8 mouse cellular contexts compared by ENCODE assay signal in the genomic region with DNA sequence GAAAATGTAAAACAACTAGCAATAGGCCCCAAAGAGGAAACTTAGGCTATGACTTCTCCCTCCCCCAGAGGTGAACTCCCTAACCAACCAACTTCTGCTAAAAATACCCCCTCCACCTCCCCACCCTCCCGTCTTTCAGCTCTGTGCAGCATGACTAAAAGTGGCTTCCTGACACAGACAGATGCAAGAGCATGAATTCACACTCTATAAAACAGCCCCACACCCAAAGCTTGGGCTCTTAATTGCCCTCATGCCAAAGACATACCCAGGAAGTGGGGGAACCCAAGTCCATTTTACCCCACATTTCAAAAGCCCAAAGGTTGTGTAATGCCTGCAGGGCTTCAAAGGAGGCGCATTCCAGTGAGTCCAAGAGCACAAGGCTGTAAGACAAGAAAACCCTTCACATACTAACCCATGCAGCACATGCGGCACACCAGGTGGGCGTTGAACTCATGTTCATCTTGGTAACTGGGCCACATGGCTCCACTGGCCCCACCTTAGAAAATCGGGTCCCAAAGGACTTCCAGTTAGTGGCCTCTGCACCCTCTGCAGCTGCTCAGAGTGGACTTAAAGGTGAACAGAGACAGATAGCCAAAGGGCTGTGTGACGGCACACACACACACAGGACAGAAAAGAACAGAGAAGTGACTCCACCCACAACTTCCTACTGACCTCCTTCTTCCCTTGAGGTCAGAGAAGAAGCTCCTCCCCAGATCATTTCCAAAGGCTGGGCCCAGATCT.
A peak's percentile ranks its signal among the peaks of the same experiment; 100 is the strongest.
DNase-seq lines count a peak whose midpoint lies in the region; ATAC-seq and TF ChIP-seq lines count a peak whose summit lies in the region.

No protein-coding gene starts in this region.

- no peak for TF ChIP-seq CTCF in forebrain, postnatal 0 days (IDR thresholded peaks at IDR 0.05; ENCODE audit: low read depth)

- no peak overlapping the region for H3K9ac ChIP-seq in forebrain, postnatal 0 days

- H3K9me3 ChIP-seq in forebrain, postnatal 0 days (ENCODE audit: low read length), result no peaks in the 10 kb centered on the region

- WGBS in forebrain, postnatal 0 days, result 86% methylated on average over 6 of the region's 6 CpGs

- H3K27ac ChIP-seq in forebrain, postnatal 0 days (ENCODE audit: low read depth, low read length), result no peak overlapping the region

- intact Hi-C loops in heart, postnatal 36 days (cut with DNase I), result no loop called here

- no peak overlapping the region for H3K4me3 ChIP-seq in forebrain, postnatal 0 days (ENCODE audit: low read depth, low read length)

- peak; percentile 91 for ATAC-seq in activated CD4-positive, CD25-positive, alpha-beta regulatory T cell, adult 4 months
- peak; percentile 49; the same call in 1 of the 2 replicates for ATAC-seq in megakaryocyte-erythroid progenitor cell, adult 5-6 weeks (replicated peaks; ENCODE audit: low FRiP score, low TSS enrichment, poor library complexity, severe bottlenecking)
- ATAC-seq in forebrain, postnatal 0 days, result no peak

- H3K36me3 ChIP-seq in forebrain, postnatal 0 days (ENCODE audit: insufficient read depth), result no peaks in the 10 kb centered on the region

- H3K27me3 ChIP-seq in forebrain, postnatal 0 days (ENCODE audit: insufficient read depth, low read length), result no peaks in the 10 kb centered on the region

- no peak overlapping the region for H3K4me2 ChIP-seq in forebrain, postnatal 0 days (ENCODE audit: low read depth)

- no peaks in the 10 kb centered on the region for H3K4me1 ChIP-seq in forebrain, postnatal 0 days (ENCODE audit: insufficient read depth)

- DNase-seq in adrenal gland, postnatal 14 days, result peak; percentile 14
- no peak for DNase-seq in adrenal gland, adult 8-10 months
- peak; percentile 29 to 42 for DNase-seq in heart, postnatal 36 days
- DNase-seq in cerebellum, postnatal 25 days, result no peak
- DNase-seq in gastrocnemius, postnatal 4 days (ENCODE audit: low spot score in 2 of 2), result no peak
- DNase-seq in forebrain, postnatal 0 days, result no peak

Comparison
In these comparisons a context has a peak if more than half of its experiments do, and no peak if none do; other contexts are left out.
1. DNase-seq: peak in adrenal gland, postnatal 14 days (single experiment) and heart, postnatal 36 days (2 of 2); none in adrenal gland, adult 8-10 months (single experiment), cerebellum, postnatal 25 days (0 of 2), gastrocnemius, postnatal 4 days (0 of 2) and forebrain, postnatal 0 days (single experiment).